Mouse (Mus musculus) B cell, adult 2 months (primary cell): ENCODE measurements at regions not wholly inside any gene's neighbourhood (a gene's known extent, or its start where the extent isn't known, plus 50 kb on each side); places are given as distances from the start of the nearest gene placed in this dataset.

ENCODE experiments used
- DNase-seq, 2 experiments: peaks; one replicate each; pipeline ENCODE4 v3.0.0; 2022

DNA sequence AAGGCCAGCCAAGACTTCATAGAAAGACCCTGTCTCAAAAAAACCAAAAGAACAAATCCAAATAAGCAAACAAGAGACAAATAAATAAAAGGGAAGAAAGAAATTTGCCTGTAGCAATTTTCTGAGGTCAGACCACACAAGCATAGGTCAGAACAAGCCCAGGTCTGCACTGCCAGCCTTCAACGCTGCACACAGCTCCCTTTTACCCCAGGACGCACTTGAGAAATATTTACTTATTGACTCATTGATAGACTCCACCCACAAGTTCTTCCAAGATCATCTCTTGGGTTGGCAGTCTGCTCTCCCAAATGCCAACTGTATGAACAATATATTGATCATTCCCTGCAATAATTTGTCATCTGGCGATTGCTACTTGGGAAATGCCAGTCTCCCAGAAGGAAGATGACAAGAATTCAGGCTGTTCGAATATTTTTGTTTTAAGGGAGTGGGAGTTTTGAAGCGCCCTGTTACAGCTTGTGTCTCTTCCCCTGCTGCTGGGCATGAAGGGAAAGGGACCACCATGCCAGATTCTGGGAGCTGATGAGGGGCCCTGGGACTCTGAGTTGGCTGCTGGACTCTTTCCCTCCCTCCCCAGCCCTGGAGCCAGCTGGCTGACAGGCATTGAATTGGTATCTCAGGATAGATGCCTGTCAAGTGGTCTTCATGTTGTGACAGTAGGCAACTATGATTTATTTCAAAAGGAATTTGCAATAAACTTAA lies 102.9 kb upstream of the Tle3 start:
- DNase-seq = no peak

DNA sequence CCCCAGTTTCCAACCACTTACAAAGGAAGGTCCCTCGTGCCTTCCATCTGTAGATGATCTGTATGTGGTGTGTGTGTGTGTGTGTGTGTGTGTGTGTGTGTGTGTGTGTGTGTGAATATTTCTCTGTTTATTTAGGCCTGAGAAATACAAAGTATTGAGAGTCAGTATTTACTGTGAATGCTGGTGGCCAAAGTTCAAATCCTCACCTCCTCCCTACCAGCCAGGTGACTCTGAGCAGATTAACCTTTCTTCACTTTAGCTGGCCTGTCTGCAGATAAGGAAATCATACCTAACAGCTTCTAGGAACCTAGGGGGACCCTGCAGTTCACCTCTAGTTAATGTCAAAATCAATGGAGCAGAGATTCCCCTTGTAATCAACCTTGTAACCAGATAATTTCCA lies 100.9 kb upstream of the Tle3 start:
- no peak for DNase-seq

DNA sequence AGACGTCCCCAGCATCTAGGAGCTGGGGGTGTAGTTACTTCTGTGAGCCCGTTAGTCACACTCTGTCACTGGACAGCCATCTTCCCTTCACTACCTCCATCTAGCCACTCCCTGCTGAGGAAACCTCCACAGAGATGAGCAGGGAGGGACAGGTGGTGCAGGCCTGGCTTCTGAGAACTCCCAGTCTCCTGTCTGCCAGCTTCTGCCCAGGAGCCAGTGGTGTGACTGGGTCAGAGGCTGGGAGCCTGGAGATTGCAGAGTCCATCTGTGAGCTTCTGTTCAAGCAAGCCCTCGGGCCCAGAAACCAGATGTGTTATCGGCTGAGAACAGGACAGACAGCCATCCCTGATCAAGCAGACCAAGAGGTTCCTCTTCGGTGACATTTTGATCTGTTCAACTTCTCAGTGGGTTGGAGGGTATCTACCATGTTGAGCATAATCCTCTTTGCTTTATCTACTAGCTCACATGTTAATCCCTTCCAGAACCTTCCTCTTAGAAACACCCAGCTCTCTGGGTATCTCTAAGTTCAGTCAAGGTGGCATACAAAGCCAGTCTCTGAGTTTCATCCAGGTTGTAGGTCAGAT lies 100.3 kb upstream of the Tle3 start:
- no peak for DNase-seq

DNA sequence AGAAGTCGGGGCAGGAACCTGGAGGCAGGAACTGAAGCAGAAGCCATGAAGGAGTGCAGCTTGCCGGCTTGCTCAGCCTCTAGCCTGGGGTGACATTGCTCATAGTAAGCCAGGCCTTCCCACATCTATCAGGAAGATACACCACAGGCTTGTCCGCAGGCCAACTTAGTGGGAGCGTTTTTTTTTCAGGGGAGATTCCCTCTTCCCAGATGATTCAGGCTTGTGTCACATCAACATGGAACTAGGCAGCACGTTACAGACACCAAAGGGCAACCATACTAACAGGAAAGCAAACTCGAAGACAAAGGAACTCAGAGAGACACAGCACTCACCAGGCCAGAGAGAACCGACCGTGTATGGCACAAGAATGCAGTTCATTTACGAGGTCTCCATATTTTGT lies 98.1 kb upstream of the Tle3 start:
- no peak for DNase-seq

DNA sequence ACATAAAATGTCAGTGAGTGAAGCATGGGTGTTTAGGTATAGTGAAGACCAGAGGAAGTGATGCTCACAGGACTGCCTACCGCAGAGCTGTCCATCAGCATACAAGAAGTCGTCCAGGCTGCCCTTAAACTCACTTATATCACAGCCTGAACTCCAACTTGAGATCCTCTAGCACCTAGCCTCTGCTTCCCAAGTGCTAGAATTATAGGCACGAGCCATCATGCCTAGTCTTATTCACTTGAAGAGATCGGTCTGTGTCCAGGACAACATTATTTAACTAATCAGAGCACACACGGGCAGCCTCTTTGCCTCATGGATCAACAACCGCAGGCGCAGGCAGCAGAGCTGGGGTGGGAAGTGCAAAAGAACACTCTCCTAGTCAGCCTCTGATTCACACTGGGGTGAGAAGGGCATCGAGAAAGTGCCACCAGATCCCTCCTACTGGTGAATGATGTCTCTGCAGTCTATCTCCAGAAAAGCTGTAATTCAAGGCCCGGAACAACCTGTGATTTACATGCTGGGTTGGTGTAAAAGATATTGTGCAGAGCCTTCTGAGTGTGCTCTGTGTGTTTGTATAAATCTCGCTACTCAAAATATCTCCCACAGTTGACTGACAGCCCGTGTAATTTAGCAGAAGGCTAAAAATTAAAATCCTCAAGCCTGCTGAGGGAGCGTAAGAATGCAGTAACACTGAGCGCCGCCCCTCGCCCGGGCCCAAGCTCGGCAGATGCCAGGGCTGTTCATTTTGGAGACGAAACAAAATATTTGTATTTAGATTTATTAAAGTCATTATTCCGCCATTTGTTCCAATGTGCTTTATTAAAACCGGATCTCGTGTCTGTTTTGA lies 94.6 kb upstream of the Tle3 start:
- peak; percentile 66 to 74 for DNase-seq

DNA sequence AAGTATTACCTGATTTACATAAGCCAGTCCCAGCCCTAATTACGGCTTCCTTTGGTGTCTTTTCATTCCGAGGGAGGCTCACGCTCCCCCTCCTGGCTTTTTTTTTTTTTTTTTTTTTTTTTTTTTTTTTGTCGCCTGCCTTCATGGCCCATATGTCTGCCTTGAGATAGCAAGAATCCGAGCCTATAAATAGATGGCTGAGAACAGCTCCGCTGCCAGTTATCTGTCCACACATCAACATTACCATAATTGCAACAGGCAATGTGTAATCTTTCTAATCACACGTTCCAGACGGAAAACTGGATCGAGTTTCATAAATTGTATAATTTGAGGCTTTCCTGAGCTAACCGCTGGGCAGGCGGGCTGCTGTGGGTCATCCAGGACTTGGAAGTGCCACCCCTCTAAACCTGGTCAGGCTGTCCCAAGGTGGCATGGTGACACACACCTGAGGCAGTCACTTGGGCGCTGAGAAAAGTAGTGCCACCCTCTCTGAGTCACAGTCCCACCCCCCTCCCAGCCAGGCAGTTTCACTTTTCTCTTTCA lies 93.9 kb upstream of the Tle3 start:
- DNase-seq = peak in 1 of 2 experiments; percentile 7

DNA sequence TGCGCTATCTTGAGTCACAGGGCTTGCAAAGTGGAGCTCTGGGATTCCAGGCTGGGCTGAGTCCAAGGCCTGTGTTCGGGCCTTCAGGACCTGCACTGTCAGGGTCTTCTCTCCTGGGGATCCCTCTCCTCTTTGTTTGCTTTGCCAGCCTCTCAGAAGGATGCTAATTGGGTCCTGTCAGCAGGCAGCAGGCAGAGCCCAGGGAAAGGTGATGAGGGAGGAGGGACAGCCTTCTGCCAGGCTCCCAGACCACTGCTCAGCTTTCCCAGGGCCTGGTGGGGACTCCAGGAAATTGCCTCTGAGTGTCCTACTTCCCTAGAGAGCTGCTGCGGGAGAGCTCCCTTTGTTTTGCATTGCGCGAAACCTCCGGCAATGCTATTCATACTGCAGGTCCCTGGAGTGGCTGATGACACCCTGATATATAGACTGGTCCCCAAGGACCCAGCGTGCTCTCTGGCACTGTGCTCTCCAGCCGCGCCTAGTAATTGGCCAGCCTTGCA lies 93.1 kb upstream of the Tle3 start:
- DNase-seq = no peak

DNA sequence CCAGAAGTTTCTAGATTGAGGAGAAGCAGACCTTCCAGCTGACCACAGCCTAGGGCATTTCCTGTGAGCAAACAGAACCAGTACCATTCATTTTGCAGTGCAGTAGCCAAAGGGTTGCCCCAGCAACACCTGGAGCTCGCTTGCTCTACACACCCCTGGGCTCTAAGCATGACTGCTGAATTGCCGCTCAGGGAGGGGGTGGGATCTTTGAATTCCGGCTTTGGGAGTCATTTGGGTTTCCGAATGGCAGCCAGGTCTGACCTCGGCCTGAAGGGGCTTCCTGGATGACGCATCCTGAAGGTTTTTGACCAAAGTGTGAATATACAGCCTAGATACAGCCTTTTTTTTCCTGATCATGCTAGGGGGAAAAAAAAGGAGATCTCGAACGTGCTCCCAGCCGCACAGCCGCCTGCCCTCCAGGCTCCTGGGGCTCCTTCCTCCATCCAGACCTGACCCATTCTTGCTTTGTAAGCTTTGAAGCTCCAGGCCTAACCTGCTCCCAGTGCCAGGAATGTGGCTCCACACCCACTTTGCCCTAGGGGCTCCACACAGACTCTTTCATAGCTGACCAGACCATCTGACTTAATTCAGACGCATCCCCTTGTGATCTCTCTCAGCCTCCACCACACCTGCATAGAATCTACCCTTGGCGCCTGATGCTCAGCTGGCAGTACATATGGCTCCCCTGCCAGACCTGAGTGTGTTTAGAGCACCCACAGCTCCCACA lies 91.1 kb upstream of the Tle3 start:
- no peak for DNase-seq

DNA sequence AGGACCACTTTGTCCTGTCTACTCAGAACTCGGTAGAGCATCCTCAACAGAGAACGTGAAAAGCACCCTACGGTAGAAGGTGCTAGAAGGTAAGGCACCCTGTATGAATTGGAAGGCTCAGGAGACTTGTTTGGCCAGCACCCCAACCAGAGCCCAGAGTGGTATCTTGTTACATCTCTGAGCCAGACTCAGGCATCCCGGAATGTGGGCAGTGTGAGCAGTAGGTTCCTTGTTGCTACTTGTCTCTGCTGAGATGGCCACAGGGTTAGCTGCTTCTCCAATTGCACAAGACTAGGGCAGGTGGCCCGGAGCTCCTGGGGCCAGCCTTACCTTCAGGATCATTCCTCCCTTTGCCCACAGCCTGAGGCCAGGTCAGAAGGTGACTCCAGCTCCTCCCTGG lies 88.9 kb upstream of the Tle3 start:
- DNase-seq = no peak

DNA sequence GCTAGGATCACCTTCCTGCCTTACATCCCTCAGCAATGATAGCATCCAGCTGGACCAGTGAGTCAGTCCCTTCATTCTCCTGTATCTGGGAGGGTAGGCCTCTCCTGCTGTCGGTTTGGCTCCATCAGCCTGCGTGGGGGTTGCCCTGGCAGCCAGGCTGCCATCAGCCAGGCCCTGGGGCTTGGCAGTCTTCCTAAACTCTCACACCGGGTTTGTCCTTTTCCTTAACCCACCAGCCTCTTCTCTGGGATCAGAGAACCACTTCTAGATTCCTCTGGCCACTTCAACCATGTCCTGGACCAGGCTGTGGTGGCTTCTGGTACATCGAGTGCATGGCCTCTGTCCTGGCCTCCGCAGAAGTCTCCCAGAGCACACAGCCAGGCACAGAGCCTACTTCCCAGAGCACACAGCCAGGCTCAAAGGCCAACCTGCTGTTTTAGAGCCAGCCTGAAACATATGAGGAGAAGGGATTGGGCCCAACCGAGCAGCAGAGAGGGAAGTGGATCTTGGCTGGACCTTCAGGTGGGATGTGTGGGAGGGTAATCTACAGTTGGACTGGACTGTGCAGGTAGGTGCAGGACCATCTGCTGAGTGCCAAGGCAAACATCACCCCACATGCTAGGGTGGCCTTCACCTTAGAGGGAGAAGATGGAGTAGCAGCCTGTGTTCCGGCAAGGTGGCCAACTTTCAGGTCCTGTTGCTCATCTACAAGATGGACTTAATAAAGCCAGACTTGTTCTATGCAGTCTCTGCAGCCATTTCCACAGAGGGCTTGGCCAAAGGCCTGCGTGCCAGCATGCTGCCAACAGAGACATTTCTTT lies 87.8 kb upstream of the Tle3 start:
- DNase-seq = no peak

DNA sequence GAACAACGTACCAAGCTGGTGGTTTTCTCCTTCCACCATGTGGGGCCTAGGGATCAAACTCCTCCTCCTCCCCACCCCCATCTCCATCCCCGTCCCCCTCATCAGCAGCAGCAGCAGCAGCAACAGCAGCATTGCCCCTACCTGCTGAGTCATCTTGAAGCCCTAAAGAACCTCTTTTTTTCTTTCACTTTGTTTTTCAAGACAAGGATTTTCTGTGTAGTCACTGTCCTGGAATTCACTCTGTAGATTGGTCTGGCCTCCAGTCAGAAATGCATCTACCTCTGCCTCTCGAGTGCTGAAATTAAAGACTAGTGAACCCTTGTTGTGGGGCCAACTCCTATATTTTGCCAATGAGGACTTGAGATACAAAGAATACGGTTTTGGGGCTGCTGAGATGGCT lies 85.6 kb upstream of the Tle3 start:
- no peak for DNase-seq

DNA sequence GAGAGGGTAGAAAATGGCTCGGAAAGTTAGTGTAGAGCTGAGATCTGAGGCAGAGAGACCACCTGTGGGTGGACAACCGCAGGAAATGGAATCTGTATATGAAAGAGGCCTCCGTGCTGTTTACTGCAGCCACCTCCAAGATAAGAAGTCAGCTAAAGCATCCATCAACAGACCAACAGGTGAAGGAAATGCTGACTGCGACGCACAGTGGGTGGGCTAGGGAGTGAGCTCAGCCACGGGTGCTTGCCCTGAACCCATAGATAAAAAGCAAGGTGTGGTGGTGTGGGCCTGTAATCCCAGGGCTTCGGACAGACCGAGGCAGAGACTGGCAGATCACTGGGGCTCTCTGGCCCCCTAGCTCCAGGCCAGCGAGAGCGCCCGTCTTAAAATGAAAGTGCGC lies 83.0 kb upstream of the Tle3 start:
- DNase-seq = no peak

DNA sequence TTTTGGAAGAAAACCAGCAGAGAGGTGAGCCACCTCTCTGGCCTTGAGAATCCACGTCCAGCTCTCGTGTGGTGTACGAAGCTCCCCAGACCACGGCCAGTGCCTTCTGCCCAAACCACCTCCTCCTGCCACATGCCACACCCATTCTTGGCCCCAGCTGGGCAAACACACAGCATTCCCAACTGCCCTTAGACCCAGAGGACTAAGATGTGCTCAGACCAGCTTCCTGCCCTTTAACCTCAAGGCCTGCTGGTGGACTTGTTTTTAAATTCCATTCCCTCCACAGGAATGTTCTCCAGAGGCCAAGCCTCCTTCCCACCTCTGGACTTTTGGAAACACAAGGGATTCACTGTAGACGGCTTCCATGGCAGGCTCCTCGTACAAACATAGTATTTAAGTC lies 82.5 kb upstream of the Tle3 start:
- DNase-seq = no peak

DNA sequence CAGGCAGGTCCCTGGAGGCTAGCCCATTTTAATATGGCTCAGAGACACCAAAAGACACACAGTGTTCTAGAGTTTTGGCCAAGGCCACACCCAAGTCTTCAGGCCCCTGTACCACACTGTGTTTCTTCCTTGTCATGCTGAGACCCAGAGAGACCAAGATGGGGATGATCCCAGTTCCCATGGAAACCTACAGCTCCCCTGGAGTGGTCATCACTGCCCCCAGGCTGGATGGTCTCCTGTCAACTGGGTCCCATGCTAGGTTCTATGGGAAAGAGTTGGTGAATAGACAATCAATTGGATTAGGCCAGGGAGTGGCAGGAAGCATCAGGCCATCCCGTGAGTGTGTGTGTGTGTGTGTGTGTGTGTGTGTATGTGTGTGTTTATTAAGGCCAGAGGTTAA lies 80.5 kb upstream of the Tle3 start:
- no peak for DNase-seq

DNA sequence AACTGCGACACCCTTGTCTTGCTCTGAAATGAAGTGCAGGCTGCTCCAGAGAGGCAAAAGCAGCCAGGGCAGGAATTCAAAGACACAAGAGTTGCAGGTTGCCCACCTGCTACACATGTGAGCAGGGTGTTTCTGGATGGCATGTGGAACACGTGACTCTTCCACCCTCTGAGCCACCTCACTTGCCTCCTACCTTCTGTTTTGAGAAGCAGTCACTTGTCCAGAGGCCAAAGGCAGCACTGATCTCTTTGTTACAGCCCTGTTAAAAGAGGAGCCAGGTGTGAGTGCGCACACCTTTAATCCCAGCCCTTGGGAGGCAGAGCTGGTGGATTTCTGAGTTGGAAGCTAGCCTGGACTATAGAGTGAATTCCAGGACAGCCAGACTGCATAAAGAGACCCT lies 79.7 kb upstream of the Tle3 start:
- DNase-seq = no peak

DNA sequence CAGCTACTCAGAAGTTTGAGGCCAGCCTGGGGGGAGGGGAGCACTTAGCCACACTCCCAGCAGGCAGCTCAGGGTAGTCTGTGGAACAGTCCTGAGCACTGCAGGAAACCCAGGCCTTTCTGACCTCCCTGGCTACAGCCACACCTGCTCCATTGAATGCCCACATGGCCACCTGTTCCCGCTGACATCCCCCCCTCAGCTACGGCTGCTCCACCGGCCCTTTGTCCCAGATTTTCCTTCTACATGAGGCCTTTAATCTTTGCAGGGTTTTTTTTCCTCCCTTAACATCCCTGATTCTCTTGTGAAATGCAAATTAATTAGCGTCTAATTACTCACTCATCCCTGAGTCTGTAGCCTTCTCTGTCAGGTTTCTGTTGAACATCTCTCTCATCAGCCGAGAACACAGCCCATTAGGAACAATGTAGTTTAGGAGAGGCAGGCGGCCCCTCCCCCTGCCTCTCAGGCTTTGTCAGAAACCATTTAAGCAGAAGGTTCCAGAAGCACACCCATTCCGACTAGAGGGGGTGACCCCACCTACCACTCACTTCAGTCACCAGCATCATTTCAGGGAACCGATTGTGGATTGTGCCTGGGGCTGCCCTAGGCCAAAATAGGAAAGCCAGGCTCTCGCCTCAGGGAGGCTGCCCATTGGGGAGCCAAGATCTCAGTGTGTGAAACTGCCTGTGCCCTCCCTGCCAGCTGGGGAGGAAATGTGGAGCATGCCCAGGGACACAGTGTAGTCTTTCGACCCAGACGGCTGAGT lies 78.8 kb upstream of the Tle3 start:
- DNase-seq = no peak

DNA sequence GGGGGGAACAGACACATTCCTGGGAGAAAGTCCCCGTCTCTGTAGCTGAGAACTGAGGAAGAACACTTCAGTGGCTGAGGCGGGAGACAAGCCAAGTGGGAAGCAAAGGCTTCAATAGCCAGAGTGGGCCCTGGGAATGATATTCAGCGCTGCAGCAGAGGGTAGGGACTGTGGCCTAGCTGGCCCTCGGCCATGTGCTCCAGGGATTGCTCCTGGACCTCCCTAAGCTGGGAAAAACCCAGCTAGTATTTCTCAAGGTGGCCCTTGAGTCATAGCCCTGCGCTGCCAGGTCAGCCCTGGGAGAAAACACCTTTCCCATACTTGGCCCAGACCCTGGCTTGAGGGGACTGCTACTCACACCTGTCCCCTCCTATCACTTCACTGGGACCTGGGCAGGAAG lies 77.2 kb upstream of the Tle3 start:
- DNase-seq = no peak

DNA sequence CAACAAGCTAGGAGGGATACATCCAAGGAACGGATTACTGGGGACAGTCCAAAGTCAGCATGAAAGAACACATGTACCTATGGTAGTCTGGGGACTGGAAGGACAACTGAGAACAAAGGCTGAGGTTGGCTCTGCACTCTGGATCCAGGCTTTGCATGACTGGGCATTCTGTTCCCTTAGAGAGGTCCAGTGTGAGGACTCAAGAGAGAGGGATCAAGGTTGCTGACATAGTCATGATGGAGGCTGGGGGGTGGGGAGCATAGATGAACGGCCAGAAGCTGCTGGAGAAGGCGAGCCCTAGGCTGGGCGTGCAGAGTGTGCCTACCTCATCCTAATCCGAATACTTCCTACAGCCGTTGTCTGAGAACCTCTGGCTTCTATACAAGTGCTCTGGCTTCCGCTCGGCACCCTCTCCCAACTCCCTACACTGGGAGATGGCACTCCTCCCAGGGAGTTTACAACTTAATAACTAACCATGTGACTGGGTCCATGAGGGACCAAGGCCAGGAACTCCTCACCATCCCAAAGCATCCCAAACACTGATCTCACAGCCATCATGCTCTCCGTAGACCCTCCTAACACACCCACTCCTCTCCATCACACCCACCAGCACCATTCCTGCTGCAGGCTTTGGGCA lies 75.7 kb upstream of the Tle3 start:
- no peak for DNase-seq

DNA sequence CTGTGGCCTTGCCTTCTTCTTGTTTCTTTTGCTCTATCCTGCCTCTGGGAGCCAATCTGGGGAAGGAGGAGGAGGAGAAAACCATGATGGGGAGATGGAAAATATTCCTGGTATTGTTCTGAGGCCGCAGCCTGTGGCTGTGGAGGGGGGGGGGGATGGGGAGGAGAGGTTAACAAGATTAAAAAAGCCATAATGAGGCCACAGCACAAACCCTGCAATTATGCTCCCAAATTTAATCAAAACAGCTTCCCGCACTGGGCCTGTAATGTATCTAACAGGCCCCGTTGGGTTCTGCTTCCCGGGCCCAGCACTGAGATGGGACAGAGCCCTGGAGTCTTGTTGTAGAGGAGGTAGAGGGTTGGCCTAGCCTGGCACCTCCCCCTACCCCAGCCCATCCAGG lies 74.8 kb upstream of the Tle3 start:
- no peak for DNase-seq

DNA sequence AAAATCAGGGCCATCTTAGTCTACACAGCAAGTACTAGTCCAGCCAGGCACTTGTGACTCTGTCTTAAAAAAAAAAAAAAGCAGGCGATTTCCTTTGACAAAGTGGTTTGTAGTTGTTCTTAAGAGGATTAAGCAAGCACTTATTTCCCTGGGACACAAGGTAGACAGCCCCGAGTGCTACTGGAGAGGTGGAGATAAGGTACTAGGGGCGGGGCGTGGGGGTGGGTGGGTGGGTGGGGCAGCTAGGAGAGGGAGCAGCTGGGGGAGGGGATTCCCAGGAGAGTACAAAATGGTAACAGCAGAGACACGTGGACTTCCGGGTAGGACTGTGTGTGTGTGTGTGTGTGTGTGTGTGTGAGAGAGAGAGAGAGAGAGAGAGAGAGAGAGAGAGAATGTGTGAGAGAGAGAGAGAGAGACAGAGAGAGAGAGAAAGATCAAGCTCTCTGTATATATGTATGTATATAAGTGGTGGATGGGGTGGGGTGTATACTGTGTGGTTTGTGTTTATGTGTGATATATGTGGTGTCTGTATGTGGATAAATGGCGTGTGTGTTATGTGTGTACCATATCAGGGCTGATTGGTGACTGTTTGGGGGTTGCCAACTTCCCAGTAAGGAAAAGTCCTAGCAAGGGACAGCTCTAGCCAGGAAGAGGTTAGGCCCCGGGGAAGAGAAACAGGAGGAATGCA lies 72.1 kb upstream of the Tle3 start:
- peak; percentile 17 to 25 for DNase-seq
